Mouse (Mus musculus): ENCODE measurements around the gene Vmn2r58.
"Not testable (repeated sequence)": the region's sequence is repeated elsewhere in the genome, so short reads cannot be mapped to it uniquely, and the experiment has no call there.

The Vmn2r58 gene

DNA sequence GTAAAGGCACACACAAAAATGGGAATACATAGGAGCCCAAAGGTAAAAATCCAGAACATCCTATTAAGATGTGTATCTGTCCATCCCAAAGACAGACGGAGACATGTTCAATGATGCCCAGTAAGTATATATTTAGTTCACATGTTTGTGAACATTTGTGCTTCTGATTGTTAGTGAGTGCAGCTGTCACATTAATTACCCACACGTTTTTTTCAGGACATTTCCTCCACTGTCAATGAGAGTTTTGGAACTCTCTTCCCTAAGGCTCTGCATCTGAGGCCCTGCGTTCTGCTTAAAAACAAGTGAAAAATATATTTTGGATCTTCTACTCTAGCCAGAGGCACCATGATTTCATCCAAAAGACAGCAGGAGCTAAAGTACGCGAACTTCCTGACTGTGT is at the start of gene Vmn2r58:
Gene Vmn2r58, minus strand, starts transcription at position 101 of the 400 bp plus-strand sequence.
- not testable (repeated sequence) for DNase-seq (ENCODE audit: low spot score)
